In genomic region chr3:52647900-52648299, GRCm38 (mm10) we compare ENCODE assay signal across 23 mouse cellular contexts.
DNase-seq lines count a peak whose midpoint lies in the region; ATAC-seq lines count a peak whose summit lies in the region.
"Had no signal": no experiment of that assay in that cellular context is flagged by ENCODE, and none has a peak within 500 bp of the region (broad histone marks: within the 10 kb centered on the region; RNA-seq: fewer than 3 reads in every experiment).

No protein-coding gene starts in this region.

- no peak overlapping the region for H3K4me2 ChIP-seq in heart, embryonic 16.5 days (ENCODE audit: low read depth, low read length)
- H3K4me2 ChIP-seq in forebrain, embryonic 11.5 days (ENCODE audit: low read depth, low read length, severe bottlenecking) = no peak overlapping the region
- H3K4me2 ChIP-seq: forebrain, embryonic 13.5 days; heart, embryonic 15.5 days; hindbrain, embryonic 15.5 days; kidney, embryonic 15.5 days; neural tube, embryonic 15.5 days had no signal

- ATAC-seq in heart, embryonic 16.5 days (replicated peaks; ENCODE audit: extremely low read depth, insufficient read depth, low FRiP score) = 0 out of 2 replicates have a peak, but pooled peaks have one; percentile 25
- no peak for ATAC-seq in forebrain, embryonic 11.5 days (replicated peaks; ENCODE audit: low FRiP score)
- ATAC-seq: forebrain, embryonic 13.5 days; intestine, postnatal 0 days had no signal

- H3K36me3 ChIP-seq in heart, embryonic 16.5 days (ENCODE audit: control insufficient read depth, insufficient read depth) = no peaks in the 10 kb centered on the region
- H3K36me3 ChIP-seq in forebrain, embryonic 11.5 days (ENCODE audit: control insufficient read depth, insufficient read depth, low read length) = no peaks in the 10 kb centered on the region
- H3K36me3 ChIP-seq: embryonic facial prominence, embryonic 13.5 days; heart, embryonic 15.5 days; hindbrain, embryonic 15.5 days; kidney, embryonic 15.5 days; neural tube, embryonic 15.5 days had no signal

- H3K4me1 ChIP-seq in heart, embryonic 16.5 days (ENCODE audit: control insufficient read depth, insufficient read depth, low read length) = peaks cover 4% of the 10 kb centered on the region; the same call in 1 of the 2 replicates
- peaks cover 8% of the 10 kb centered on the region for H3K4me1 ChIP-seq in forebrain, embryonic 11.5 days (replicated peaks; ENCODE audit: control insufficient read depth, insufficient read depth, low read length)

- no peak overlapping the region for H3K9ac ChIP-seq in heart, embryonic 16.5 days (ENCODE audit: low read length)
- no peak overlapping the region for H3K9ac ChIP-seq in forebrain, embryonic 11.5 days (ENCODE audit: low read length)
- H3K9ac ChIP-seq: embryonic facial prominence, embryonic 13.5 days; forebrain, embryonic 13.5 days; heart, embryonic 15.5 days; hindbrain, embryonic 15.5 days; kidney, embryonic 15.5 days; neural tube, embryonic 15.5 days had no signal

- WGBS in heart, embryonic 16.5 days = 84% methylated on average over 5 of the region's 5 CpGs
- WGBS in forebrain, embryonic 11.5 days = 96% methylated on average over 5 of the region's 5 CpGs

- H3K4me3 ChIP-seq in heart, embryonic 16.5 days (ENCODE audit: low read length) = no peak overlapping the region
- no peak overlapping the region for H3K4me3 ChIP-seq in forebrain, embryonic 11.5 days (ENCODE audit: low read depth, low read length)
- H3K4me3 ChIP-seq: embryonic facial prominence, embryonic 13.5 days; erythroblast, embryonic 14.5 days; forebrain, embryonic 13.5 days; heart, embryonic 15.5 days; hindbrain, embryonic 15.5 days; kidney, embryonic 15.5 days; left cerebral cortex, adult 2 months; neural tube, embryonic 15.5 days had no signal

- no peaks in the 10 kb centered on the region for H3K27me3 ChIP-seq in heart, embryonic 16.5 days (ENCODE audit: control insufficient read depth, insufficient read depth, low read length)
- H3K27me3 ChIP-seq in forebrain, embryonic 11.5 days (ENCODE audit: control insufficient read depth, insufficient read depth, low read length) = no peaks in the 10 kb centered on the region
- H3K27me3 ChIP-seq: heart, embryonic 15.5 days; hindbrain, embryonic 15.5 days; kidney, embryonic 15.5 days; neural tube, embryonic 15.5 days had no signal

- H3K9me3 ChIP-seq in heart, embryonic 16.5 days (replicated peaks; ENCODE audit: control insufficient read depth, low read length) = no peaks in the 10 kb centered on the region
- no peaks in the 10 kb centered on the region for H3K9me3 ChIP-seq in forebrain, embryonic 11.5 days (ENCODE audit: control insufficient read depth, low read length)
- H3K9me3 ChIP-seq: embryonic facial prominence, embryonic 13.5 days; forebrain, embryonic 13.5 days; heart, embryonic 15.5 days; hindbrain, embryonic 15.5 days; kidney, embryonic 15.5 days; neural tube, embryonic 15.5 days had no signal

- no peak overlapping the region for H3K27ac ChIP-seq in heart, embryonic 16.5 days (ENCODE audit: low read length)
- no peak overlapping the region for H3K27ac ChIP-seq in forebrain, embryonic 11.5 days (ENCODE audit: low read depth, low read length)
- H3K27ac ChIP-seq: forebrain, embryonic 13.5 days; heart, embryonic 15.5 days; hindbrain, embryonic 15.5 days; kidney, embryonic 15.5 days; left cerebral cortex, adult 2 months; neural tube, embryonic 15.5 days had no signal

- DNase-seq in heart, postnatal 25 days (ENCODE audit: low spot score) = no peak
- DNase-seq in T-cell, adult 2 months (ENCODE audit: low spot score) = peak; percentile 83
- peak; percentile 89 for DNase-seq in naive thymus-derived CD4-positive, alpha-beta T cell, adult 2 months (ENCODE audit: low read depth)
- peak; percentile 83 for DNase-seq in thymus, postnatal 14 days
- no peak for DNase-seq in forebrain, embryonic 11.5 days (ENCODE audit: low spot score)
- DNase-seq in kidney, postnatal 4 days = no peak
- DNase-seq in right cerebral cortex, postnatal 10 days (ENCODE audit: low spot score in 2 of 2) = no peak
- DNase-seq: adrenal gland, postnatal 14 days; cerebellum, adult 8-10 months; cerebellum, postnatal 36 days; embryo, embryonic 11 days; liver; midbrain, embryonic 14.5 days had no signal

- intact Hi-C loops in heart, postnatal 25 days (cut with DNase I) = no loop called here

Comparison
In these comparisons a context has a peak if more than half of its experiments do, and no peak if none do; other contexts are left out.
1. DNase-seq: peak in T-cell, adult 2 months (single experiment), naive thymus-derived CD4-positive, alpha-beta T cell, adult 2 months (single experiment) and thymus, postnatal 14 days (single experiment); none in heart, postnatal 25 days (single experiment), forebrain, embryonic 11.5 days (single experiment), kidney, postnatal 4 days (0 of 2) and right cerebral cortex, postnatal 10 days (0 of 2).